Mouse (Mus musculus) urinary bladder, adult 18-20 months (tissue): ENCODE results near the gene Ccdc77.

Experiments
- DNase-seq, 2 experiments: peaks; one replicate each; pipeline ENCODE4 v3.0.0; 2022; ENCODE audit warnings: low spot score in 2 of 2, mixed read lengths in 2 of 2

Gene Ccdc77

GRCm38 (mm10) chr6:120363688-120364522, at the start of gene Ccdc77, which contains the start of gene Kdm5a:
Gene Ccdc77, minus strand, starts transcription at chr6:120364374.
Gene Kdm5a, plus strand, starts transcription at chr6:120364124.
- DNase-seq: peak; percentile 87

- no peak for DNase-seq
These were observed 39.8 kb upstream of the Ccdc77 start for GRCm38 (mm10) chr6:120403936-120404335.

DNA sequence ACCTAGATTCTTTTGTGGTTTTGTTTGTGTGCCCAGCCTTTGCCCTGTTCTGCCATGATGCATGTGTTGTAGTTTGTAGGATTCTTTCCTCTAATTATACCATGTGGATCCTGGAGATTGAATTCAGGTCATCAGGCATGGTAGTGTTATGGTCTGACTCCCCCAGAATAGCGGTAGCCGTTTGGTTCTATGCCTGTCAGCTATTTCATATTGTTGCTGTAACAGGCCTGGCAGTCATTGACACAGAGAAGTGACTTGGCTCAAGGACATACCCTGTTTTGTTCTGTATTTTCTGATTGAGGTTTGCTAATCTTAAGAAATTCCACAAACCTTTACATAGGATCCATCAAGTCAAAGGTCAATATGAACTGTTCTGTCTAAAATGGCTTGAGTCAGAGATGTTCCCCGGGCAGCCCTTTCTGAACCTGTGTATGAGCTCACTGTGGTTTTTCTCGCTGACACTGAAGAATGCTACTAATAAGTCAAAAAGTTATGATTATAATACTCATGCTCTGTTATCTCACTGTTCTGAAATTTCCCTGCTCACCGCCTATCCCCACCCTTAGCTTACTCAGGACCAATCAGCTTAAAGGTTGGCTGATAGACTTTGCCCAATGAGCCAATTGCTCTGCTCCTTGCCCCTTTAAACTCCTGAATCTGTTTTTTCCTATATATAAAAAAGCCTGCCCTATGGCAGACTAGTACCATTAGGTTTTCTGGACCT, 31.6 kb upstream of the Ccdc77 start:
- no peak for DNase-seq

- DNase-seq: no peak
These were observed 28.6 kb upstream of the Ccdc77 start for GRCm38 (mm10) chr6:120392811-120393210.

DNA sequence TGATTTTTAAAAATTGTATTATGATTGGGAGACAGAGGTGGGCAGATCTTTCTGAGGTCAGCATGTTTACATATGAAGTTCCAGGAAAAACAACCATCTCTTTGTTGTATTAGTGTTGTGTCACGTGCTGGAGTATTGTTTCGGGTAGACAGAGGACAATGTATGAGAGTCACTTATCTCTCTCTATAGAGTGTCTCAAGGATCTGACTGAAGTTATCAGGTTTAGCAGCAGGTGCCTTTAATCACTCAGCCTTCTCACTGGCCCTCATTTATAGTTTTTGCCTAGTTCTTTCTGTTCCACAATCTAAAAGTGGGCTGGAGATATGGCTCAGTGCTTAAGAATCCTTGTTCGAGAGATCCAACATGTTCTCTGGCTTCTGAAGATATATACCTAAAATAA, 25.9 kb upstream of the Ccdc77 start:
- no peak for DNase-seq

DNA sequence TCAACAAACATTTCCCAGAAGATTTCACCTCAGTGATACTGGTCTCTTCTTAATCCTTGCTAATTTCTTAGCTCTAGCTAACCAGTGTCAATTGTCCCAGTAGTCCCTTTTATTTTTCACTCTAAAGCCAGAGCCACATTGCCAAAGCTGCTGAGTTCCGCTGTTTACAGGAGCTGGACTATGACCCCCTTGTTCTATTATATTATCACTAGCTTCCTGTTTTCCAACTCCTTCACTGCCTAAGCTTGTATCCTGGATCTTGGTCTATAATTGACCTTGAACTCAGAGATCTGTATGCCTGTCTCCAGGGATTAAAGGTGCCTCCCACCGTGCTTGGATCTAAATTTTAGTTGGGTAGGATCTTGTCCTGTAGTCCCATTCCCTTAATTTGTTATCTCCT, 12.6 kb upstream of the Ccdc77 start:
- DNase-seq: no peak

DNA sequence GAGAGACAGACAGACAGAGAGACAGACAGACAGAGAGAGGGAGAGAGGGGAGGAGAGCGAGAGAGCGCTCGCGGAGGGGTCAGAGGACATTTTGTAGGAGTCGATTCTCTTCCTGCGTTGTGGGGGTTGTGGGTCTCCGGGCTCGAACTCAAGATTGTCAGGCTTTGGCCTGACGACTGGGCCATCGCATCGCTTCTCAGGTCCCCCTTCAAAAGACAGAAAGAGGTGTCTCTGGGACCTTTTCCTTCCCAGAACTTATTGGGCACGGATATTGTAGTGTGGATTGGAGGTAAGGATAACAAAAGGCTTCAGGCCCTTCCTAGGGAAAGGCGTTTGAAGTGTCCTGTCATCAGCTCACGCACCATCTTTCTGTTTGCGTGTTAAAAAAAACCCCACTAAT, 877 bp upstream of the Ccdc77 start:
- no peak for DNase-seq

DNA sequence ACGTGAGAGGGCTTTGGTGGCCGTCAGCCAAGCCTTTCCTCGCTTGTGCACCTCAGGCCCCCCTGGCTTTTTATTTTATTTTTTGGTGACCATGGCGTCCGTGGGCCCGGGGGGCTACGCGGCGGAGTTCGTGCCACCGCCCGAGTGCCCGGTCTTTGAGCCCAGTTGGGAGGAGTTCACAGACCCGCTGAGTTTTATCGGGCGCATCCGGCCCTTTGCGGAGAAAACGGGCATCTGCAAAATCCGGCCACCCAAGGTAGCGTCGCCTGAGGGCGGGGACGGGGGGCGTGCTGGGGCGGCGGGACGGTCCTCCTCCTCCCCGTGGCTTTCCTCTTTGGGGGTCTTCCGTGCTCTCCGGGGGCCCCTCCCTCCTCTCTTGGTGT, 340 bp upstream of the Ccdc77 start:
- no peak for DNase-seq

DNA sequence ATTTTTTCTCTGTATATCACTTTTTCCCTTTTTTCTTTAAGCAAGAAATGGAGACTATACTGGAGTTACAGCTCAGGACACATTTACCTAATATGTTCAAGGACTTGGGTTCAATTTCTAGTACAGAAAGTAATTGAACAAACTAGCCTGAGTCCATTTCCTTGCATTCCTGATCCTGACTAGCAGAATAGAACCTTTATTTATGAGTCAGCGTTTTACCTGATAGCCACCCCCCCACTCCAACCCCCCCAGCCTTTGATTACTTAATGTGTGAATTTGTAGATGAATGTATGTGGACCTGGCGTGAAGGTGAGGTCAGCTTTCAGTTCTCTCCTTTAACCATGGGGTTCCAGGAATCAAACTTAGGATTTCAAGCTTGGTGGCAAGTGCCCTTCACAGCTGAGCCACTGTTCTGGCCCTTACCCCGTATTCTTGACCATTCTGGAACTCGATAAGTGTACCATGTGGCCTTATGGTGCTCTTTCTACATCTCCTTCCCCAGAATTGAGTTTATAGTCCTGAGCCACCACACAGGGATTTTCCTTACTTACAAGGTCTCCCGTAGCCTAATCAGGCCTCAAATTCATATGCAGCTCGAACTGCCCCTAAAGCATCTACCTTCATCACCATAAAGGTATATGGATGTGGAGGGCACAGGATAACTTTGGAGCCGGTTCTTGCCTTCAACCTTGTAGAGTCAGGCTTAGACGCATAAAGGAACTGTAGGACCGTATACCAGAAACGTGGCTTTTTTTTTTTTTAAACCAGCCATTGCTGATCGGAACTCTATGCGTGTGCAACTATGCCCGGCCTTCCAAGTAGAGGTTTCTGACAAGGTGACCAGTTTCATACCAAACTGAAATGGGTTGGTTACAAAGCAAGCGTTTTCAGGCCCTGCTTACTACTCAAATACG, 1.1 kb downstream of the Ccdc77 start:
- DNase-seq: no peak

- DNase-seq: no peak
These were observed 2.0 kb downstream of the Ccdc77 start for GRCm38 (mm10) chr6:120362124-120362523.

DNA sequence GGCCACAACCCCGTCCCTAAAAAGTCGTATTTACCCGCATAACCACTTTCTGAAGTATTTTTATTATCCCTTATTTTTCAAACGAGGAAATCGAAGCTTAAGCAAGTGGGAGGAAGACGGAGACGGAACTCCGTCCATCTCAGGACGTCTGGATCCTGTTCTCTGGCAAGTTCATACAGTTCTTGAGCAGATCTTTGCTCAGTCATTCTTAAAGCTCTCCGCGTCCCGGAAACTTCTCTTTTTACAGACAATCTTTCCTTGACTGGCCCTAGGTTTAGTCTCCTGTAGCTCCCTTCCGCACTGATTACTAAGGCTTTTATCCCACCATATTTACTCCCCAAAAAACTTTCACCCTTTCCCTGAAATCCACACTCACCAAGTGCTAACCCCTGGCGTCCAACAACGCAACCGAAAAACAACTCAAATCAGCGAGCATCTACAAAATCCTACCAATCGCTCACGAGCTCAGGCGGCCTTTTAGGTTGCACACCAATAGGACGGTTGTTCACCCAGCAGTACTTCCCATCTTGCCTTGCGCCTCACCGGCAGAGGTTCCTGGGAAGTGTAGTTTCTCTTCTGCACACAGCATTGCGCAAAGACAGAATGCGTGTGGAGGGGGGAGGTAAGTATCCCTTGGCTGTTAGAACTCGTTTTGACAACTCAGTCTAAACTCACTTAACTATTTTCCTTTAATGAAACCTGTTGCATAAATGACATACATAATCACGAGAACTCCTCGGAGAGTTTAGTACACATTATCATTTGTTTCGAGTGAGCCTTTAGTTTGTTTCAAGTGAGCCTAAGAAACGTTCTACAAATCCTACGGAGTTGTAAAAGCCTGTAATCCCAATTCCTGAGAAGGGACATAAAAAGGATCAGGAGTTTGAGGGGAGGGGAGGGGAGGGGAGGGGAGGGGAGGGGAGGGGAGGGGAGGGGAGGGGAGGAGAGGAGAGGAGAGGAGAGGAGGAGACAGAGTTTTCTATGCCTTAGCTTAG, 6.9 kb downstream of the Ccdc77 start:
- peak; percentile 54 to 80 for DNase-seq

- DNase-seq: no peak
These were observed 7.7 kb downstream of the Ccdc77 start for GRCm38 (mm10) chr6:120356478-120356877.

- no peak for DNase-seq
These were observed 15.2 kb downstream of the Ccdc77 start for GRCm38 (mm10) chr6:120349018-120349417.

DNA sequence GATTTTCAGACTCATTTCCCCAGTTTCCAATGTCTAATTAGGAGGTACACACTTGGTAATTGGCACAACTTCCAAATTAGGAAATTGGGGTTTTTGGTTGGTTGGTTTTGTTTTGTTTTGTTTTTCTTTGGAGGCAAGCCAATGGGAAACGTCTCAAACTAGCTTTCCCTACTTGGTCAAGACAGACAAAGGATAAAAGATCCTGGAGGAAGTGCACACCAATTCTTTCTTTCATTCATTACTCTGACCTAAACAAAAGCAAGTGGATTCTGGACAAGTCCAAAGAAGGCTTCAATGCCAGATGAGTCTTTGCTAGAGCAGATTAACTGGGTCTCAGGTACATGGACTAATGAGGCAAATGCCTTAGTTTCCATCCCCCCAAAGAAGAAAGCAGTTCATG, 20.2 kb downstream of the Ccdc77 start:
- no peak for DNase-seq

DNA sequence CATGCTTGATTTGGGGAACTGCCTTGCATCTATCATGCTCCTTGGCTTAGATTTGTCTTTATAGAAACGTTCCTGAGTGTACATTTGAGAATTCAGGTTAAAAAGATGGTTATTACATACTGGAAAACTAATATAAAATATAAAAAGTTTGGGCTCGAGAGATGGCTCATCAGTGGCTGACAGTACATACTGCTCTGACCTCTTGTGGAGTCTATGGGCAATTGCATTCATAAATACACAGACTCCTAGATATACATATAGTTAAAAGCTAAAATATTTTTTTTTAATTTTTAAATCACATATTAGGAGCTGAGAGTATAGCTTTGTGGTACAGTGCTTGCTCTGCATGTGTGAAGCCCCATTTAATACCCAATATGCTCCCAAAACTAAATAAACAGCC, 31.8 kb downstream of the Ccdc77 start:
- no peak for DNase-seq

- DNase-seq: peak; percentile 17 to 36
These were observed 39.8 kb downstream of the Ccdc77 start for GRCm38 (mm10) chr6:120324295-120324927.

- no peak for DNase-seq
These were observed 43.8 kb downstream of the Ccdc77 start for GRCm38 (mm10) chr6:120320369-120320768.

DNA sequence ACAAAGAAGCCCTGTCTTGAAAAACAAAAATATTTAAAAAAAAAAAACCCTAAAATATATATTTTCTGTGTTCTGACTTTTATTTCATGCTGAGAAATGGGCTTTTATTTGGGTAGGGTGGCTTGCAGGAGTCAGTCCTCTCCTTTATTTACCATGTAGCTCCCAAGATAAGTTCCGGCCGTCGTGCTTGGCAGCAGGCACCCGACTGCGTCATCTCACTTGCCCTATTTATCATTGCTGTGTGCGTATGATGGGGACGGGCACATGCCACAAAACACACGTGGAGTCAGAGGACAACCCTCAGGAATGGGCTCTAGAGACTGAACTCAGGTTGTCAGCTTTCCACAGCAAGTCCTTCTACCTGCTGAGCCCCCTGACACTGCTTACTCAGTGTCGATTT, 45.0 kb downstream of the Ccdc77 start:
- DNase-seq: no peak

GRCm38 (mm10) chr6:120318303-120318940, 45.8 kb downstream of the Ccdc77 start:
- DNase-seq: no peak

DNA sequence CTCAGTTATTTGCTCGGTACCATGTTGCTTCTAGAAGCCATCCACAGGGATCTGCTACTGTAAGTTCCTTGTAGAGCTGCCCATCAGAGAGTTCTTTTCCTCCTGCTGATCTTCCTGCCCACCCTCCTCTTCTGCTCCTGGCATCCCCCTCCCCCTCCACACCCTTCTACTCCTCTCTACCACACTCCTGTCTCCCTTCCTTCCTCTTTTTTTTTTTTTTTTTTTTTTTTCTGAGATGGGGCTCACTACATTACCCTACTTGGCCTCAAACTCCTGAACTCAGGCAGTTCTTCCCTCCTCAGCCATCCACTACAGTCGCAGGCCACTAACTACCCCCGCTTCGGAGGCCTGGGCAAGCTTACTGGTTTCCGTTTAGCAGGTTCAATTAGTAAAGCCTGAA, 51.7 kb downstream of the Ccdc77 start:
- no peak for DNase-seq
